Mouse (Mus musculus): ENCODE measurements around the gene Pdlim4. TPM values are rescaled to one million over a fixed set of nuclear protein-coding genes. Genes with fewer than 3 reads are reported as not detected.

The Pdlim4 gene
- polyA plus RNA-seq, 1 experiment from 2014 or later = 172 TPM

GRCm38 (mm10) chr11:54028044-54028951 lies 40.5 kb downstream of the Pdlim4 start, which contains the start of gene Slc22a4:
Gene Slc22a4 (minus strand): TSS chr11:54028090.
- Histone ChIP-seq H3K4me3 (peak within 1 kb of the TSS; percentile 59), H3K36me3 (no peaks in the 10 kb centered on the region), H3K27ac (no peak within 1 kb of the TSS), H3K9me3 (no peaks in the 10 kb centered on the region), H3K4me1 (peaks cover 15% of the 10 kb centered on the region), H3K27me3 (peaks cover 14% of the 10 kb centered on the region), H3K4me2 (peak within 1 kb of the TSS; percentile 96), H3K9ac (peak within 1 kb of the TSS; percentile 82)
- WGBS = 5% methylated on average over 61 of the region's 61 CpGs
- peak; percentile 74; the same call in 1 of the 2 replicates for ATAC-seq (ENCODE audit: insufficient number of reproducible peaks, insufficient read depth, low FRiP score, low TSS enrichment, low read depth)

- ATAC-seq (ENCODE audit: insufficient number of reproducible peaks, insufficient read depth, low FRiP score, low TSS enrichment, low read depth) = no peak
- Histone ChIP-seq H3K9ac (peak overlapping the region; percentile 82), H3K4me3 (peak overlapping the region; percentile 59), H3K4me2 (peak overlapping the region; percentile 96), H3K27ac (no peak overlapping the region), H3K27me3 (peaks cover 14% of the 10 kb centered on the region), H3K36me3 (no peaks in the 10 kb centered on the region), H3K9me3 (no peaks in the 10 kb centered on the region), H3K4me1 (peaks cover 15% of the 10 kb centered on the region)
- WGBS = 16% methylated on average over 31 of the region's 31 CpGs
Observed at GRCm38 (mm10) chr11:54027131-54028043, 41.4 kb downstream of the Pdlim4 start.

- 74% methylated on average over 1 of the region's 1 CpGs for WGBS
- Histone ChIP-seq H3K9ac (no peak overlapping the region), H3K9me3 (no peaks in the 10 kb centered on the region), H3K4me2 (no peak overlapping the region; the same call in 1 of the 2 replicates), H3K4me3 (peak overlapping the region; percentile 59; the same call in 1 of the 2 replicates), H3K4me1 (peaks cover 15% of the 10 kb centered on the region), H3K27me3 (peaks cover 14% of the 10 kb centered on the region), H3K27ac (no peak overlapping the region), H3K36me3 (no peaks in the 10 kb centered on the region)
- no peak for ATAC-seq (ENCODE audit: insufficient number of reproducible peaks, insufficient read depth, low FRiP score, low TSS enrichment, low read depth)
Observed at GRCm38 (mm10) chr11:54026491-54027041, 42.2 kb downstream of the Pdlim4 start.

- 83% methylated on average over 5 of the region's 5 CpGs for WGBS
- no peak overlapping the region for H3K9ac ChIP-seq
- no peak overlapping the region for H3K4me2 ChIP-seq
- no peaks in the 10 kb centered on the region for H3K4me1 ChIP-seq
- H3K9me3 ChIP-seq = no peaks in the 10 kb centered on the region
- ATAC-seq (ENCODE audit: insufficient number of reproducible peaks, insufficient read depth, low FRiP score, low TSS enrichment, low read depth) = no peak
- H3K27me3 ChIP-seq = peaks cover 2% of the 10 kb centered on the region; the same call in 1 of the 2 replicates
- no peak overlapping the region for H3K4me3 ChIP-seq
- H3K36me3 ChIP-seq = no peaks in the 10 kb centered on the region
- no peak overlapping the region for H3K27ac ChIP-seq
Observed at GRCm38 (mm10) chr11:54021396-54022093, 47.3 kb downstream of the Pdlim4 start.

- Histone ChIP-seq H3K9ac (no peak overlapping the region), H3K9me3 (no peaks in the 10 kb centered on the region), H3K4me1 (no peaks in the 10 kb centered on the region), H3K36me3 (no peaks in the 10 kb centered on the region), H3K4me2 (no peak overlapping the region), H3K27me3 (no peaks in the 10 kb centered on the region), H3K27ac (no peak overlapping the region), H3K4me3 (no peak overlapping the region)
- no peak for ATAC-seq (ENCODE audit: insufficient number of reproducible peaks, insufficient read depth, low FRiP score, low TSS enrichment, low read depth)
- 79% methylated on average over 3 of the region's 3 CpGs for whole genome bisulfite sequencing
Observed at GRCm38 (mm10) chr11:54018893-54019732, 49.7 kb downstream of the Pdlim4 start.

- Histone ChIP-seq H3K4me1 (no peaks in the 10 kb centered on the region), H3K27me3 (no peaks in the 10 kb centered on the region), H3K27ac (no peak overlapping the region), H3K9me3 (no peaks in the 10 kb centered on the region), H3K9ac (no peak overlapping the region), H3K4me3 (no peak overlapping the region), H3K4me2 (no peak overlapping the region), H3K36me3 (no peaks in the 10 kb centered on the region)
- WGBS = 72% methylated on average over 4 of the region's 4 CpGs
- ATAC-seq (ENCODE audit: insufficient number of reproducible peaks, insufficient read depth, low FRiP score, low TSS enrichment, low read depth) = no peak
Observed at GRCm38 (mm10) chr11:54017596-54017995, 51.2 kb downstream of the Pdlim4 start.

- Histone ChIP-seq H3K4me2 (no peak overlapping the region), H3K9me3 (no peaks in the 10 kb centered on the region), H3K27me3 (no peaks in the 10 kb centered on the region), H3K36me3 (no peaks in the 10 kb centered on the region), H3K27ac (no peak overlapping the region), H3K4me3 (no peak overlapping the region), H3K4me1 (no peaks in the 10 kb centered on the region), H3K9ac (no peak overlapping the region)
- 65% methylated on average over 8 of the region's 8 CpGs for WGBS
- no peak for ATAC-seq (ENCODE audit: insufficient number of reproducible peaks, insufficient read depth, low FRiP score, low TSS enrichment, low read depth)
Observed at GRCm38 (mm10) chr11:54016051-54016450, 52.8 kb downstream of the Pdlim4 start.

GRCm38 (mm10) chr11:54012961-54013360 lies 55.9 kb downstream of the Pdlim4 start:
- H3K27ac ChIP-seq = no peak overlapping the region
- WGBS = 89% methylated on average over 5 of the region's 5 CpGs

GRCm38 (mm10) chr11:54011255-54011654 lies 57.6 kb downstream of the Pdlim4 start:
- ATAC-seq (ENCODE audit: insufficient number of reproducible peaks, insufficient read depth, low FRiP score, low TSS enrichment, low read depth) = no peak
- Histone ChIP-seq H3K4me2 (no peak overlapping the region), H3K9ac (no peak overlapping the region), H3K27me3 (no peaks in the 10 kb centered on the region), H3K4me3 (no peak overlapping the region), H3K9me3 (no peaks in the 10 kb centered on the region), H3K36me3 (no peaks in the 10 kb centered on the region), H3K4me1 (peaks cover 20% of the 10 kb centered on the region), H3K27ac (no peak overlapping the region)
- 93% methylated on average over 2 of the region's 2 CpGs for WGBS

More at GRCm38 (mm10) chr11:54012961-54013360, 55.9 kb downstream of the Pdlim4 start:
- Histone ChIP-seq H3K4me1 (peaks cover 13% of the 10 kb centered on the region), H3K4me2 (no peak overlapping the region), H3K9me3 (no peaks in the 10 kb centered on the region), H3K4me3 (no peak overlapping the region), H3K27me3 (no peaks in the 10 kb centered on the region), H3K36me3 (no peaks in the 10 kb centered on the region), H3K9ac (no peak overlapping the region)
- ATAC-seq (ENCODE audit: insufficient number of reproducible peaks, insufficient read depth, low FRiP score, low TSS enrichment, low read depth) = no peak

- Histone ChIP-seq H3K27ac (peak overlapping the region; percentile 45; the same call in 1 of the 2 replicates), H3K36me3 (no peaks in the 10 kb centered on the region), H3K9ac (no peak overlapping the region), H3K4me1 (peaks cover 20% of the 10 kb centered on the region), H3K9me3 (no peaks in the 10 kb centered on the region), H3K27me3 (no peaks in the 10 kb centered on the region), H3K4me3 (no peak overlapping the region), H3K4me2 (no peak overlapping the region)
- 32% methylated on average over 10 of the region's 10 CpGs for WGBS
- ATAC-seq (ENCODE audit: insufficient number of reproducible peaks, insufficient read depth, low FRiP score, low TSS enrichment, low read depth) = no peak
Observed at GRCm38 (mm10) chr11:54008416-54008920, 60.3 kb downstream of the Pdlim4 start.
